Mouse (Mus musculus) liver, embryonic 14.5 days (tissue): ENCODE measurements at regions not wholly inside any gene's neighbourhood (a gene's known extent, or its start where the extent isn't known, plus 50 kb on each side); places are given as distances from the start of the nearest gene placed in this dataset.

Experiments
- CTCF ChIP-seq: IDR thresholded peaks from 2 replicates; pipeline ENCODE4 v1.5.1; 2016; ENCODE audit warnings: antibody characterized with exemption, low read depth, control low read depth
- EP300 ChIP-seq: IDR thresholded peaks from 2 replicates; pipeline ENCODE4 v1.6.1; 2016; ENCODE audit warnings: antibody characterized with exemption, low read depth

DNA sequence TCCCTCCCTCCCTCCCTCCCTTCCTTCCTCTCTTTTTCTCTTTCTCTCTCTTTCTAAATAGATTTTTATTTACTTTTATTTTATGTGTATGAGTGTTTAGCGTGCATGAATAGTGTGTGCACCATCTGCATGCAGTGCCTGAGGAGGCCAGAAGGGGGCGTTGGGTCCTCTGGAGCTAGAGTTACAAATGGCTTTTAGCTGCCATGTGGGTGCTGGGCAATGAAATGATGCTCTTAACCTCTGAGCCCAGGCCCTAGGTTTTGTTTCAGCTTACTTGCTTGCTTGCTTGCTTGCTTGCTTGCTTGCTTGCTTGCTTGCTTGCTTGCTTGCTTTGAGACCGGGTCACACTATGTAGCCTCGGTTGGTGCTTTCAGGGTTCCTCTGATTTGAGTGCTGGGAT is 56.4 kb upstream of the Tox2 start:
- TF ChIP-seq CTCF (peak; percentile 45), EP300 (no peak)
